Mouse (Mus musculus): Measurements from ENCODE around the gene Serpina10. TPM values are rescaled to one million over a fixed set of nuclear protein-coding genes. Genes with fewer than 3 reads are reported as not detected.
A peak's percentile ranks its signal among the peaks of the same experiment; 100 is the strongest.

Gene Serpina10
- total and polyA plus RNA-seq, 3 experiments = not detected

DNA sequence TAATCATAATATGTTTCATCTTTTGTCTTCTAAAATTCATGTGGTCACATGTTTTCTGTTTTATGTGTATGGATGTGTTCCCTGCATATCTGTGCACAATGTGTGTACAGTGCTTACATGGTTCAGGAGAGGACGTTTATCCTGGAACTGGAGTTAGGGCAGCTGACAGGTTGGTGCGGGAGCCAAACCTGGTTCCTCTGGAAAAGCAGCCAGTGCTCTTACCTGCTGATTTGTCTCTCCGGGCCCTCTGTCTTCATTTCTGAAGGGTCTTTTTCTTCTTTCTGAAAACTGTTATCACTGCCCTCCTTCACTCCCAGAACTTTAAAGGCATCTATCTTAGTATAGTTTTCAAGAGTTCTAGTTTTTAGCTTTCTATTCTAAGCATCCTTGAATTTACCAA is 12.6 kb upstream of the Serpina10 start:
- in situ Hi-C loops (cut with MboI; ENCODE audit: low pct_ligation_motif_present, low pct_unique_long_range_greater_than_20kb, low sequenced_read_pairs) (loop anchor here (25.0 kb wide), 1 partner anchor 132 kb away; no protein-coding TSS in a partner anchor), dilution Hi-C loops (cut with MboI; ENCODE audit: extremely low pct_ligation_motif_present, extremely low pct_unique_long_range_greater_than_20kb, low sequenced_read_pairs) (no loop called here)
- no peak overlapping the region for H3K4me3 ChIP-seq (replicated peaks in 1 of 3; ENCODE audit: low read depth in 2 of 3, low read length in 2 of 3, poor library complexity in 1 of 3)
- H3K36me3 ChIP-seq (replicated peaks in 1 of 2; ENCODE audit: control insufficient read depth in 1 of 2, insufficient read depth in 1 of 2, low read length in 1 of 2) = no peaks in the 10 kb centered on the region
- TF ChIP-seq MYC (IDR thresholded peaks at IDR 0.05; ENCODE audit: low read depth, low read length) (no peak), RCOR1 (conservative IDR thresholded peaks at IDR 0.05; ENCODE audit: low read depth, low read length) (no peak), SMC3 (IDR thresholded peaks at IDR 0.05; ENCODE audit: low read depth, low read length) (no peak), MAFK (IDR thresholded peaks at IDR 0.05; ENCODE audit: insufficient replicate concordance, low read length) (no peak), CHD1 (IDR thresholded peaks at IDR 0.05; ENCODE audit: low read depth, low read length) (no peak), MAZ (IDR thresholded peaks at IDR 0.05; ENCODE audit: low read depth, low read length) (no peak), IRF4 (IDR thresholded peaks at IDR 0.05; ENCODE audit: low read depth, low read length) (no peak), USF1 (IDR thresholded peaks at IDR 0.05; ENCODE audit: low read depth, low read length) (no peak), ELF1 (IDR thresholded peaks at IDR 0.05; ENCODE audit: low read depth, low read length) (no peak), GABPA (IDR thresholded peaks at IDR 0.05; ENCODE audit: insufficient replicate concordance, low read depth, low read length) (no peak), BHLHE40 (IDR thresholded peaks at IDR 0.05; ENCODE audit: low read depth, low read length) (no peak), UBTF (IDR thresholded peaks at IDR 0.05; ENCODE audit: low read depth, low read length) (no peak)
- no peak overlapping the region for H3K4me2 ChIP-seq (ENCODE audit: insufficient read depth, low read depth, poor library complexity, severe bottlenecking)
- no peak overlapping the region for H3K9ac ChIP-seq (ENCODE audit: insufficient read depth, low read depth)
- no peaks in the 10 kb centered on the region for H3K4me1 ChIP-seq (ENCODE audit: control insufficient read depth in 1 of 2, insufficient read depth in 2 of 2)
- no peaks in the 10 kb centered on the region for H3K9me3 ChIP-seq (replicated peaks; ENCODE audit: low read length)
- no peak overlapping the region for H3K27ac ChIP-seq (ENCODE audit: insufficient read depth, low read depth)
- H3K79me2 ChIP-seq (replicated peaks; ENCODE audit: control insufficient read depth, extremely low read depth, insufficient read depth, poor library complexity, severe bottlenecking) = no peaks in the 10 kb centered on the region
- DNase-seq (ENCODE audit: extremely low read depth) = no peak
- H3K27me3 ChIP-seq (replicated peaks) = peaks cover 37% of the 10 kb centered on the region

GRCm38 (mm10) chr12:103643336-103643735 is 12.1 kb upstream of the Serpina10 start:
- dilution Hi-C loops (cut with MboI; ENCODE audit: extremely low pct_ligation_motif_present, extremely low pct_unique_long_range_greater_than_20kb, low sequenced_read_pairs) = no loop called here
- peak; percentile 72 for DNase-seq (ENCODE audit: extremely low read depth)
- no peaks in the 10 kb centered on the region for H3K9me3 ChIP-seq (replicated peaks; ENCODE audit: low read length)
- H3K4me1 ChIP-seq (ENCODE audit: control insufficient read depth in 1 of 2, insufficient read depth in 2 of 2) = no peaks in the 10 kb centered on the region
- H3K9ac ChIP-seq (ENCODE audit: insufficient read depth, low read depth) = no peak overlapping the region
- no peak overlapping the region for H3K4me2 ChIP-seq (ENCODE audit: insufficient read depth, low read depth, poor library complexity, severe bottlenecking)
- no peak for TF ChIP-seq GABPA (IDR thresholded peaks at IDR 0.05; ENCODE audit: insufficient replicate concordance, low read depth, low read length)
- TF ChIP-seq RAD21 (IDR thresholded peaks at IDR 0.05; ENCODE audit: low read depth, low read length) = peak; percentile 76
- peak; percentile 87 to 95 for TF ChIP-seq CTCF (conservative IDR thresholded peaks at IDR 0.05 in 1 of 2, IDR thresholded peaks at IDR 0.05 in 1 of 2; ENCODE audit: low read depth in 2 of 2, low read length in 2 of 2)
- no peak for TF ChIP-seq USF2 (conservative IDR thresholded peaks at IDR 0.05; ENCODE audit: low read depth, low read length)
- TF ChIP-seq SMC3 (IDR thresholded peaks at IDR 0.05; ENCODE audit: low read depth, low read length) = peak; percentile 60
- in situ Hi-C loops (cut with MboI; ENCODE audit: low pct_ligation_motif_present, low pct_unique_long_range_greater_than_20kb, low sequenced_read_pairs) = loop anchor here (25.0 kb wide), 1 partner anchor 131 kb away; no protein-coding TSS in a partner anchor
- H3K4me3 ChIP-seq (replicated peaks in 1 of 3; ENCODE audit: low read depth in 2 of 3, low read length in 2 of 3, poor library complexity in 1 of 3) = no peak overlapping the region
- H3K79me2 ChIP-seq (replicated peaks; ENCODE audit: control insufficient read depth, extremely low read depth, insufficient read depth, poor library complexity, severe bottlenecking) = no peaks in the 10 kb centered on the region
- peaks cover 32% of the 10 kb centered on the region for H3K27me3 ChIP-seq (replicated peaks)
- H3K27ac ChIP-seq (ENCODE audit: insufficient read depth, low read depth) = no peak overlapping the region
- no peaks in the 10 kb centered on the region for H3K36me3 ChIP-seq (replicated peaks in 1 of 2; ENCODE audit: control insufficient read depth in 1 of 2, insufficient read depth in 1 of 2, low read length in 1 of 2)

All from CH12.LX (cell line).